Mouse (Mus musculus): ENCODE data around the gene Osgin1. TPM values are rescaled to one million over a fixed set of nuclear protein-coding genes. Genes with fewer than 3 reads are reported as not detected.

Osgin1 gene
- polyA plus RNA-seq, 1 experiment: 33.8 TPM

GRCm38 (mm10) chr8:119478684-119479083, 44.8 kb downstream of the Osgin1 start:
- Histone ChIP-seq H3K4me3 (ENCODE audit: insufficient read depth, low read length) (no peak overlapping the region), H3K4me1 (ENCODE audit: control insufficient read depth, insufficient read depth, low read length) (no peaks in the 10 kb centered on the region), H3K27ac (ENCODE audit: insufficient read depth, low read depth, low read length) (no peak overlapping the region)
- TF ChIP-seq CTCF (IDR thresholded peaks at IDR 0.05; ENCODE audit: low read depth, low read length): no peak
- no peak for TF ChIP-seq POLR2A (IDR thresholded peaks at IDR 0.05; ENCODE audit: borderline replicate concordance, low read depth, low read length)

DNA sequence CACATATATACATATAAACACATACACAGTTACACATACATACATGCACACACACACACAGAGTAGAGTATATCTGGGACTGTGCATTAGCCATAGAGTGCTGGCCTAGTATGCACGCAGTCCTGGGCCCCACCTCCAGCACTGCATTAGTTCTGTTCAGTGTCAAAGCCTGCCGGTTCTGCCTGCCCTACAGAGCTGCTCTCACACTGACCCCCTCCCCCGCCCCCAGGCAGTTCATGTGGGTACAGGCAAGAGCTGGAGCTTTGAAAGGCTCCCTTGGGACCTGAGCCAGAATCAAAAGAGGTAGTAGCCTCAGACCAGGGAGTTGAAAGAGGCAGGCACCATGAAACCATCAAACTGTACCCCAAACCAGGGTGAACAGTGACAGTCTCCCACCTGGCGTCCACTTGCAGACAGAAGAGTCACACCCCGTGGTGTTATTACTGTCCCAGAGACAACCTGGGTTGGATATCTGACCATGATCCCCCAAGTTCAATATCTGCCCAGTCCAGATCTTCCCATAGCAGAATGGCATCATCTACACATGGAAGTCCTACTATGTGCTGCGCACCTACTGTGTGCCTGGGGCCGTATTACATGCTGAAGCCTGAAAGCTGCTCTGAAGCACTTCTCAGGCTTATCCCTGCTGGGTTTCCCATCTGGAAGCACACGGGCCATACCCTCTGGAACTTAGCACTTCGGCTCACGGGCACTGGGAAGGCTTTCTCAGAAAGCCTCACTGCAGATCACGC, 50.4 kb downstream of the Osgin1 start:
- H3K27ac ChIP-seq (ENCODE audit: insufficient read depth, low read depth, low read length): no peak overlapping the region
- H3K4me1 ChIP-seq (ENCODE audit: control insufficient read depth, insufficient read depth, low read length): no peaks in the 10 kb centered on the region
- TF ChIP-seq CTCF (IDR thresholded peaks at IDR 0.05; ENCODE audit: low read depth, low read length): no peak
- no peak for TF ChIP-seq POLR2A (IDR thresholded peaks at IDR 0.05; ENCODE audit: borderline replicate concordance, low read depth, low read length)
- H3K4me3 ChIP-seq (ENCODE audit: insufficient read depth, low read length): no peak overlapping the region

- Histone ChIP-seq H3K27ac (ENCODE audit: insufficient read depth, low read depth, low read length) (no peak overlapping the region), H3K4me3 (ENCODE audit: insufficient read depth, low read length) (no peak overlapping the region), H3K4me1 (ENCODE audit: control insufficient read depth, insufficient read depth, low read length) (no peaks in the 10 kb centered on the region)
- TF ChIP-seq POLR2A (IDR thresholded peaks at IDR 0.05; ENCODE audit: borderline replicate concordance, low read depth, low read length) (no peak), CTCF (IDR thresholded peaks at IDR 0.05; ENCODE audit: low read depth, low read length) (no peak)
Observed at GRCm38 (mm10) chr8:119487093-119487492, 53.2 kb downstream of the Osgin1 start.

Other genes with a start within 250 kb of the Osgin1 start
- 224 and 232 TPM in 2 replicates for gene Hsbp1, start 89.6 kb upstream of the Osgin1 start, polyA plus RNA-seq (2012; ENCODE audit: insufficient read depth, insufficient read length, missing spikeins)
- 14.2 and 14.3 TPM in 2 replicates for gene Mlycd, start 39.2 kb upstream of the Osgin1 start, polyA plus RNA-seq (2012; ENCODE audit: insufficient read depth, insufficient read length, missing spikeins)
- gene Necab2, start 12.6 kb downstream of the Osgin1 start, polyA plus RNA-seq (2012; ENCODE audit: insufficient read depth, insufficient read length, missing spikeins): not detected in 2 replicates
- not detected in 2 replicates for gene Slc38a8, start 67.6 kb downstream of the Osgin1 start, polyA plus RNA-seq (2012; ENCODE audit: insufficient read depth, insufficient read length, missing spikeins)
- 33.1 and 37.9 TPM in 2 replicates for gene Mbtps1, start 124.6 kb downstream of the Osgin1 start, polyA plus RNA-seq (2012; ENCODE audit: insufficient read depth, insufficient read length, missing spikeins)
- 29.3 and 30.7 TPM in 2 replicates for gene Hsdl1, start 141.1 kb downstream of the Osgin1 start, polyA plus RNA-seq (2012; ENCODE audit: insufficient read depth, insufficient read length, missing spikeins)
- not detected in 2 replicates for gene Dnaaf1, start 141.1 kb downstream of the Osgin1 start, polyA plus RNA-seq (2012; ENCODE audit: insufficient read depth, insufficient read length, missing spikeins)
- gene Taf1c, start 171.1 kb downstream of the Osgin1 start, polyA plus RNA-seq (2012; ENCODE audit: insufficient read depth, insufficient read length, missing spikeins): 7.1 TPM in 2 replicates
- not detected in 2 replicates for gene Adad2, start 178.6 kb downstream of the Osgin1 start, polyA plus RNA-seq (2012; ENCODE audit: insufficient read depth, insufficient read length, missing spikeins)
- not detected in 2 replicates for gene Kcng4, start 201.6 kb downstream of the Osgin1 start, polyA plus RNA-seq (2012; ENCODE audit: insufficient read depth, insufficient read length, missing spikeins)
- gene Wfdc1, start 232.2 kb downstream of the Osgin1 start, polyA plus RNA-seq (2012; ENCODE audit: insufficient read depth, insufficient read length, missing spikeins): not detected in 2 replicates

Data from bone marrow macrophage, adult 2 months (primary cell).